Mouse (Mus musculus): ENCODE results near the gene Ncoa5.

Ncoa5 gene

DNA sequence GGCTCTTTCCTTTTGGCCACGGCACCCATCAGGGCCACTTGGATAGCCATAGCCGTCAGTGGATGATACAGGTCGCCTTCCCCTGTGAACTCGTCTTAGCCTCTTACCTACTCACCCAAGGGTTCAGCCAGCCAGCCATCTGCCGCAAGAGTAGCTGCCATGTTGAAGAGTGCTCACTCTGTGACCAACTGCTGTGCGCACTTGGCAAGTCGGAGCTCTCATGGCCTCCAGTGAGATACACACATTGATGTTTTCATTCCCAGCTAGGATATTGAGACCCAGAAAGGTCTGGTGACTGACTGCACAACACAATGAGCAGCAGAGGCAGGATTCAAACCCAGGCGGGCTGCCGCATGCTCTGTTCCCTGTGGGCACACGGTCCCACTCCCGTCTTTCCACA is 40.5 kb downstream of the Ncoa5 start:
- peak in 1 of 2 experiments; percentile 58 for DNase-seq

DNA sequence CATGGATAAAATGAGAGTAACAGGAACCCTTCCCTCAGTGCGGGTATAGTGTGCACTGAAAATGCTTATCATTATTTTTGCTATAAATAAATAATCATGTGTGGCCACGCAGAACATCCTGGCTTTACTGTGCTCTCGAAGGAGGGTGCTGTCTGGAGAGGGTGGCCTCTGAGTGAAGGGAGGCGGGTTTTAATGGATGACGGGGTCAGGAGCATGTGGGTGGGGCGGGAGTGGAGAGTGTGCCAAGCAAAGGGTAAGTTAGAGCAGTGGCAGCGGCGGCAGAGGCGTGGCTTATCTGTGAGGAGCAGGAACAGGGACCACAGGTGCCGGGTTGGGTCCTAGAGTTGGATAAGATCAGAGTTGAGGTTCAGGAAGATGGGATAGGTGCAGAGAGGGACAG is 42.9 kb downstream of the Ncoa5 start:
- peak in 1 of 2 experiments; percentile 16 for DNase-seq

DNA sequence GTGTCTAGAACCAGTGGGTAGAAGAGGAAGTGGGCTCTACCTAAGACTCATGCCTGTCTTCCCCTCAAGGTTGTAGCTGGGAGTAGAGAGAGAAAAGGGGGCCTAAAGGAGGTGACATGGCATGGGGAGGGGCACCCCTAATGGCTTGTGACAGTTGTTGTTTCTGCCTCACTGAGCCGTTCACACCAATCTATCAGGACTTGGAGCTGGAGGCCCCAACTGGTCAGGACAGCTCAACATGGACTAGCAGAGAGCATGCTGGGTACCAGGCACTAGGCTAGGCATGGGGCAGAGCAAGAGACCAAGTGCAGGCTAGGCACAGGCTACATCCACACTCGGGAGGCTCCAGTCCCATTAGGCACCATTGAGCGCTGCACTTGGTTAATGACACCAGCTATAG is 43.6 kb downstream of the Ncoa5 start:
- DNase-seq, result no peak

DNA sequence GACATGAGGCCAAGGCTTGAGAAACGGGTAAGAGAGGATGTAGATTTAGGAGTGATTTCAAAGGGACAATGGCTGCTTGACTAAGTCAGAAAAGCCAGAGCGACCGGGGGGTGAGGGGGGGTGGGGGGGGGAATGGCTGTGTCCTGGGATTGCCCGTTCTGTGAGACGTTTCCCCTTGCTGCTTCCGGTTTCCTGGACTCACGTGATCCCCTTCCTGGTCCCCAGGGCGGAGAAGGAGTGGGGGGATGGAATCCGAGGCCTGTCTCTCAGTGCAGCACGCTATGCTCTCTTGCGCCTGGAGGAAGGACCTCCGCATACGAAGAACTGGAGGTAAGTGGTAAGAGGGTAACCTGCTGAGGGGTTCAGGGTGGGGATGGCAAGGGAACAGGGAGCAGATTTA is 45.9 kb downstream of the Ncoa5 start:
- DNase-seq, result no peak

DNA sequence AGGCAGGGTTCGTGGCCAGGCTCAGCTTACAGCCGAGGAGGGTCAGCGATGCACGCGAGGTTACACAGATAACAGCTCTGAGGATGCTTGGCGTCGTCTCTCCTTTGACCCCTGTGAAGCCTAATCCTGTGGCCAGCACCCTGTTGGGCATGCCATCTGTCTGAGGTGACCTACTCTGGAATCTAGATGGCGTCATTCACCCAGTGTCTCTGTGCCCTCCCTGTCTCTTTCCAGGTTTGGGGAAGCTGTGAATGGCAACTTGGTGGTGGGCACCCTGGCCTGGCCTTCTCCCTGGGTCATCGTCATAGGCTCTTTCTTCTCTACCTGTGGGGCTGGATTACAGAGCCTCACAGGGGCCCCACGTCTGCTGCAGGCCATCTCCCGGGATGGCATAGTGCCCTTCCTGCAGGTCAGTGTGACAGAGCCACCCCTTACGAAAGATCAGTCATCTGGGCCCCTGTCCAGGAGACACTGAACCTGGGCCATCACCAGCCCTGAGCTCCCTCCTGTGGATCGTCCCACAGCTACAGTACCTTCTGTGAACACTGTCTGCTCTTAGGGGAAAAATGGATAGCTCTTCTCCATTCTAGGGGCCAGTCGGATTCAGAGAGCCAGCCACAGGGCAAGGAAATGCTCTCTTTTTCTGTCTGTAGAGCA is 48.2 kb downstream of the Ncoa5 start:
- peak; percentile 73 to 80 for DNase-seq

DNA sequence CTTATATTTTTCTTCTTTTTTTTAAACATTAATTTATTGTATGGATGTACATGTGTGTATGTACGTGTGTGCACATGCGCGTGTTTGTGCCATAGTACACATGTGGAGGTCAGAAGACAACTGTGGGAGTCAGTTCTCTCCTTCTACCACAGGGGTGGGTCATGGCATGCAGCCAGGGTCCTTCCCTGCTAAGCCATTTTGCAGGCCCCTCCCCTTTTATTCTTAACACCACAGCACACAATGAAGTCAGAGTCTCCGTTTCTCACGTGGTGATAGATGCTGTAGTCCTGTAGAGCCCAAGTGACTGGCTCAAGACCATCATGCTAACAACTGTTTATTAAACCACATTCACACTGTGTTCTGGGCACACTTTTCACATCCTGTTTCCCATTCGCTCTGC is 48.7 kb downstream of the Ncoa5 start:
- peak; percentile 63 to 65 for DNase-seq

DNA sequence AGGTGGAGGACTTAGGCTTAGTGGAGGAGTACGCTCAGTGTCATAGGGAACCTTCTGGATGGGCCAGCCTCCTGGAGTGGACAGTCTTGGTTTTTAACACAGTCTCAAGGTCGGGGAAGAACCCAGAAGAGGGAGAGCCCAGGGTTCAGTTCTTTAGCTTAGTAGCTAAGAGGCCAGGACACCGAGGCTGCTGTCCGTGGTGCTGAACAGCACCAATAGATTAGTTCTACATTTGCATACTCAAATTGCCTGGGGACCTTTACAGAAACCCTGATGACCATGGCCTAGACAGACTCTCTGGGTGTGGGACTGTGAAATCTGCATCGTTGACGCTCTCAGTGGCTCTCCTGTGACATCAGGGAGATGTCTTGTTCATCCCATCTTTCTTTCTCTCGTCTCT is 54.9 kb downstream of the Ncoa5 start:
- DNase-seq, result peak in 1 of 2 experiments; percentile 41

DNA sequence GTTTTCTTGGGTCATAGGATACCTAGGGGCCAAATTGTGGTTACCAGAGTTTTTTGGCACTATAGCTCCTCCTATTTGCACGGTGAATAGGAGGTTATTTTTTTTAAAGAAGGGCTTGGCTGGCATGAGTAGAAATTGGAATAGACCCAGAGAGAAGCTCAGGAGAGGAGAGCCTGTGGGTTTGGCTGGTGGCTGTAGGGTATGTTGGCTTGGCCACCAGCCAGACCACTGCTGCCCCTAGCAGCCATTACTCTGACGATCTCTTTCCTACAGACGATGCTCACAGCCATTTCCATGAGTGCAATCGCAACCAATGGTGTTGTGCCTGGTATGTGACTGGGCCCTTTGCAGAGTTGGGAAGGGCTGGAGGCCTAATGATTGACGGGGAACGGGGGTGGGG is 59.1 kb downstream of the Ncoa5 start:
- DNase-seq, result peak; percentile 71 to 84

DNA sequence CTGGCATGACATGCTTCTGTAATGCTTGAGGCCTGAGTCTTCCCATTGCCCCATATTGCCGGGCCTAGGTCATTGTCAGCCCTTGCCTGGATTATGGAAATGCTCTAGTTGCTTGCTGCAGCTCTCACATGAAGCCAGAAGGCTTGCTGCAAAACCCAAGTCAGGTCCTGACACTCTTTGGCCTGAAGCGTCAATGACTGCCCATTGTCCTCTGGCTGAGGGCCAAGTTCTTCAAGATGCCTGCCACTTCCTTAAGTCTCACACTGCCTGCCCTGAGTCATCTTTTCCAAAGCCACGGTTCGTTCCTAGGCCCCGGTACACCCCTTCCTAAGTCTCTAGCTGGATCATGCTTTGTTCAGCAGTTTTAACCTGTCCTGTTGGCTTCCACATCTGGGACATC is 62.0 kb downstream of the Ncoa5 start:
- DNase-seq, result no peak

DNA sequence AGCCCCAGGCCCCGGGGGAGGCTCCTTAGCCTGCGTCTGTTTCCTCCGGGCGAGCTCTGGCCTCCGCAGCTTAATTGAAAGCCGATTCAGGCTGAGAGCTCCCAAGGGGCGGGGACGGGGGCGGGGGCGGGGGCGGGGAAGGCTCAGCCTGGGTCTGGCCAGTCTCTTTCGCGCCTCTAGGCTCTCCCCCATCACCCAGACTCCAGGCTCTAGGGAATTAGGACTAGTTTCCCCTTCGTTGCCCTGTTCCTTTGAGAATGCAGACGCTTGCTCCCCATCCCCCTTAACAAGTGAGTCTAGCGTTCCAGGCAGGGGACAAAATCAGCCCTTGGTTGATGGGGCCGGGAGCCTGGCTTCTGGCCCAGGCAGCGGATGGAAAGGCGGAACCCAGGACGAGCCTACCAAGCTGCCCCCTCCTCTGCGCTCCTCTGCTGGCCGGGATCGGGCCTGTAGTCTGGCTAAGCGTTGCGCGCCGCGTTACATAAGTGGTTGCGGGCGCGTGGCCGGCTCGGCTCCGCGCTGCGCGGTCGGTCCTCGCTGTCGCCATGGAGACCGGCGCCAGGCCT is 64.0 kb downstream of the Ncoa5 start:
- peak; percentile 87 to 91 for DNase-seq

DNA sequence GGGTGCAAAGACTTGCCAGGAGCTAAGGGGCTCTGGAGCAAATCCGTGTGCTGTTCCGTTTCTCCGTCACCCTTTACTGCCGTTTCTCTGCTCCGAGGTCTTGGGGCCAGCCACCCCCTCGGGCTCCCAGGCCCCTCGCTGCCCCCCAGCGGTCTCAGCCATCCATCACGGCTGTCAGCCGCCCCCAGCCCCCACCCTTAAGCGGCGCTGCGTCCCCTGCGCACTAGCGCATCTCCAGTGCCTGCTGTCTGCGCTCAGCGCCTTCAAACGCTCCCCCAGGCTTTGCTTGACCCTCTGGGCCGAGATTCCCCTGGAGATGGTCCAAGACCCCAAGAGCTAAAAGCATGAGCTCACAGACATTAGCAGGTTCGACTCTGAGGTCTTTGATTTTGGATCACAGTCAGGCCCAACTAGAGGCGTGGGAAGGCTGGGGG is 65.3 kb downstream of the Ncoa5 start:
- DNase-seq, result peak; percentile 71 to 73

DNA sequence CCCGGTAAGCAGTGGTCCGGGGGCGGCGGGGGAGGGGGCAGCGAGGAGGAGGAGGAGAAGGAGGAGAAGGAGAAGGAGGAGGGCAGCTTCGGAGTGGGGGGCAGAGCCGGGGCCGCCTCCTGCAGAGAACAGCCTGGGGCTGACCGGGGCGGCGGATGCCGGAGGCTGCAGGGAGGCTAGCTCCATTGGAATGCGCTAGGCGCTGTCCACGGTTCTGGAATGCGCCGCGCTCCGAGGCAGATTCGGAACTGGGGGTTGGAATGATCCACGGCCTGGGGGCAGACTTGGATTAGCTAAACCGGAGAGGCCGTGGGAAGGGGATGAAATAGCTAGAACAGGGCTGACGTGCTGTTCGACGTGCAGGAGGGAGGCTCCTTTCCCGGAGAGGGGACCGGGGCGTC is 66.2 kb downstream of the Ncoa5 start:
- peak; percentile 69 to 71 for DNase-seq

DNA sequence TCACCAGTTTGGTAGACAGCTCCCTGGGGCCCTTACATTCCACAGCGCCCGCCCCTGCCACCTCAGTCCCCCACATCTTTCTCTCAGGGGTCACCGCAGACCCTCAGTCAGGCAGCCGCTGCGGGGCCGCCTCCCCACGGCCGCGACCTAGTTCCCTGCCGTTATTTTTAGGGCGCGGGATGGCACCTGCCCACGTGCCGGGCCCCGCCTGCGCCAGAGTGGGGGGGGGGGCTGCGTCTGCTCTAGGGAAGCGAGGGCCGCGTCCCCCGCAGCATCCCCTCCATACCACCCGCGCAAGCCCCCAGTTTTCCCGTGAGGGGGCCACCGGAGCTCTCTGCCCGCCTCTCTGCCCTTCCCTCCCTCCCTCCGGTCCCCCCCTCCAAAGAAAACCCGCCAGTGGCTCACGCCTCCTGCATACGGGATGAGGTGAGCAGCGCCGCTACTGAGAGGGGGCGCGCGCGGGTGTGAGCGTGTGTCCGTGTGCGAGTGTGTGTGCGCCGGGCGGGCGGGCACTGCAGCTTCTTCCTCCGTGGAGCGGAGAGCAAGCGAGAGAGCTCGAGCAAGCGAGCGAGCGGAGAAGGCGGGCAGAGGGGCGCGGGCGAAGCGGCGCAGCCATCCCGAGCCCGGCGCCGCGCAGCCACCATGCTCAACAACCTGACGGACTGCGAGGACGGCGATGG is 66.8 kb downstream of the Ncoa5 start:
- DNase-seq, result peak; percentile 86 to 87

DNA sequence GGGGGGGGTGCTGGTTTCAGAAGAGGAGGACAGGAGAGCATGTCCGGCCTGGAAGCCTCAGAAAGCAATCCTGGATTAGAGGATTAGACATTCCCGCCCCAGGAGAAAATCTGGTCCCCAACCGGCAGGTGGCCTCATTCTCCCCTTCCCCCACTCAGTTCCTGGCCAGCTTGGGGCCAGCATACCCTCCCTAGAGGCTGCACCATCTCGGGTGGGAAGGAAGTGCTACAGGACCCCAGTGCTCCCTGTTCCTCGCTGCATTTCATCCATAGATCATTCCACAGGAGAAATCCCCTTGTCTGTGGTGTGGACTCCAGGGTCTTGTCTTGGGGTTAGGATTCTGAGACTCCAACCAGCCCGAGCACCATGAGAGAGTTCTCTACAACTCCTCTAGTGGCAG is 67.5 kb downstream of the Ncoa5 start:
- DNase-seq, result peak in 1 of 2 experiments; percentile 43

DNA sequence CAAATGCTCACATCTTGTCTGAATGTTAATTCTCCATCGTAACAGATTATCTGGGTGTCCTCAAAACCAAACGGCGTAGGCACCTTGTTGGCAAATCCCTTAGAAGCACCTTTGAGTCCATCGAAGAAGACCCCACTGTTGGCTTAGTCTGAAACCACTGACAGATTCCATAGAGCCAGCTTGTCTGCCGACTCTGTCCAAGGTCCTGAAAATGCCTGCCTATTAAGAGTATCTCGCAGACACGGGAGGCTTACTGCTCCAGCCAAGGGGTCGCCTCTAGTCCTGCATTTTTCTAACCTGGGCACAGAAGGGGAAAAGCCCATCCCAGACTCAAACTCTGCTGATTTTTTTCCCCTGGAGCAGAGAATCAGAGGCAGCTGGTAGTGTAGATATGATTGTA is 68.3 kb downstream of the Ncoa5 start:
- no peak for DNase-seq

DNA sequence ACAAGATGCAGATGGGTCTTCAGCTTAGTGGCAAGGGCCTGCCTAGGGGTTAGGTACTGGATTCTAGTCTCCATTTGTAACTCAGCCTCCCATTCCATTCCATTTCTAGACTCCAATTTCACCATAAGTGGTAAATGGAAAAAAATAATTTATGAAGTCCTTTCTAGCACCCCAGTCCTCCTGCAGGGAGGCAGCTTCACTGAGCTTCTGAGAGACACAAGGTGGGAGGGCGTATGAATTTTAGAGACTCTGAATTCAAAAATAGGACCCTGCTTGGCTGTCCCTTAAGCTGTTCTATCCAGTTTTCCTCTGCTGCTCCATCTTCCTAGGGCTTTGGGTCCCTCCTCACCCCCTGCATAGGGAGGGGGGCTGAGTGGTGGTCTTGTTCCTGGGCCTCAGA is 69.7 kb downstream of the Ncoa5 start:
- no peak for DNase-seq

DNA sequence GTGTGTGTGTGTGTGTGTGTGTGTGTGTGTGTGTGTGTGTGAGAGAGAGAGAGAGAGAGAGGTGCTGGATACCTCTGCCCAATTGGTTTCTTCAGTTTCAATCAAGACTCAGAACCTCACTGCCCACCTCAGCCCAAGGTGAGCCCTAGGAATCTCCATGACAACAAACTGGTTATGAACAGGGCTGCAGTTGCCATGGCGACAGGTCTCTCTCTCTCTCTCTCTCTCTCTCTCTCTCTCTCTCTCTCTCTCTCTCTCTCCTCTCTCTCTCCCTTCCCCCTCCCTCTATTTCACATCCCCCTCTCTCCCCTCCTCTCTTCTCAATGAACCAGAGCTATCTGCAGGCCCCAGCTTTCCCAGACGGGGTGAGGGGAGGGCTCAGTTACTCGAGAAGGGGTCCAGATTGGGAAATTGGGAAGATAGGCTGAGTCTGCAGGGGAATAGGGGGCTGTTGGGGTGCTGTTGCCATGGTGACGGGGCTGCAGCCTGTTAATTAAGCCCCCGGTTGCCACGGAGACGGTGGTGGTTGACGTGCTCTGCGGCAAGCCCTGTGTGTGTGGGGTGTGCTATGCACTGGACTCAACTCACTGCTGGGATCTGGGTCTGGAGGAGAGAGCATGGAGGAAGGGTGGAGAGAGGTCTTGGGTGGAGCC is 70.3 kb downstream of the Ncoa5 start:
- peak; percentile 75 to 78 for DNase-seq

DNA sequence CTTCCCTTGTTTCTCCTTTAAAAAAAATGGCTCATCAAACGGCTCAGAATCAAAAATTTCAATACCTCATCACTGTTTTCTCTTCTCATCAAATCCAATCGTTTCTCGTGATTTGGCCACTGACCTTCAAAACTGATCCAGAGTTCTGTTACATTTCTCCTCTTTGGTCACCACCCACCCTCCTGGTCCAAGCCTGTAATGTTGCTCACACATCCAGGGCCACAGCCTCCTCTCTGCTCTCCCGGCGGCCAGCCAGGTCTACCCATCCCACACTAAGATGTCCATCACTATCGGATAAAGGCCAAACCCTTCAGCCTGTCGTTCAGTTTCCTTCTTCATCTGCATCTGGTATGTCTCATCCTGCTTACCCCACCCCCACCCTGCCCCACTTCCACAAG is 72.5 kb downstream of the Ncoa5 start:
- DNase-seq, result no peak

DNA sequence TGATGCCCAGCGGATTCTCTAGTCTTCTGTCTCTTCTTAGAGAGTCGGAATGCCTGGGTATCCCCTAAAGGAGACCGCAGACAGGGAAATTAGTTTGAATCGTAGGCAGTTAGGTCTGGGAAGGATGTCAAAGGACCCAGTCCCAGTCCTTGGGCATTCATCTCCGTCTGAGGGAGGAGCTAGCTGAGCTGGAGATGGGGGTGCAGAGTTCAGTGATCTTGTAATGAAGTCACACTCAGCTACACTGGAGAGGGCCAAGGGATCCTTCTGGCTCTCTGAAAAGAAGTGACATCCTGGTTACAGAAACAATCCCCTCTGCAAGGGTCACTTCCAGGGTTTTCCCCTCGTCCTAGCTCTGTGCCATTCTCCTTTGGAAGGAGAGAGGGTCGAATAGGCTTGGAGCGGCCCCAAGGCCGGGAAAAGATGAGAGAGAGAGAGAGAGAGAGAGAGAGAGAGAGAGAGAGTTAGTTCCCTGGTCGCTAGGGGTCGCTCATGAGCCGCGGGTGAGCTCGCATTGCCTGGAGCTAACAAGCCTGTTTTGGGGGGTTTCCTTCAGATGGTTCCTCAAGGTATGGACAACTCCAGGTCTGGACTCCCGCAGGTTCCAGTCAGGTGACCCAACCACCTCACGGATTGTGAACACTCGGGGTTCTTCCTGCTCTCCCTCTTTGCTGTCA is 73.0 kb downstream of the Ncoa5 start:
- DNase-seq, result peak; percentile 93 to 95

DNA sequence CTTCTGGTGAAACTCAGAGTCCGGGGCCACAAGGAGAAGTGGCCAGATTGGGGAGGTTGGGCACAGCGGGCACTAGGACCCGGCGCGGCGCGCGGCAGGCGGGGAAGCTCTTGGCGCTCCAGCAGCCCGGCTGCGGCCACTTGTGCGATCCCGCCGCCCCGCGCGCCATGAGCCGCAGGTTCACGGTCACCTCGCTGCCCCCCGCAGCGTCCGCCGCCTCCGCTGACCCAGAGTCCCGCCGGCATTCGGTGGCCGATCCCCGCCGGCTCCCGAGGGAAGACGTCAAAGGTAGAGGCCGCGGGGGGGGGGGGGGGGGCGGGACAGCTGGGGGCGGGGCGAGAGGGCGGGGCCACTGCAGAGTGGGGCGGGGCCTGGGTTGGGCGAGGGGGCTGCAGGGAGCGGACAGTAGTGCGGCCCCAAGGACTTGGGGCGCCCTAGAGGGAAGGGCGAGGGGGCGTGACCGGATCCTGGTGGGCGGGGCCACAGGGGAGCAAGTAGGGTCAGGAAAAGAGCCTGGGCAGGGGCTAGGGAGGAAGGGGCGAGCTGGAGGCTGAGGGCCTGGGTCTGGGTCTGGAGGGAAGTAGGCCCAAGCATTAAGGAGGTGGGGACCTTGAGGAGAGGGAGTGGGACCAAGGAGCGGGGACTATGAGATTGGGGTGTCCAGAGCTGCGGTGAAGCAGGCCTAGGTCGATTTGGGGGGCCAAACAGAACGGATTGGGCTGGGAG is 73.8 kb downstream of the Ncoa5 start, which contains the start of gene Slc12a5:
TSS of gene Slc12a5 (plus strand) at position 87 of the 726 bp plus-strand sequence.
- DNase-seq, result peak; percentile 83 to 85

DNA sequence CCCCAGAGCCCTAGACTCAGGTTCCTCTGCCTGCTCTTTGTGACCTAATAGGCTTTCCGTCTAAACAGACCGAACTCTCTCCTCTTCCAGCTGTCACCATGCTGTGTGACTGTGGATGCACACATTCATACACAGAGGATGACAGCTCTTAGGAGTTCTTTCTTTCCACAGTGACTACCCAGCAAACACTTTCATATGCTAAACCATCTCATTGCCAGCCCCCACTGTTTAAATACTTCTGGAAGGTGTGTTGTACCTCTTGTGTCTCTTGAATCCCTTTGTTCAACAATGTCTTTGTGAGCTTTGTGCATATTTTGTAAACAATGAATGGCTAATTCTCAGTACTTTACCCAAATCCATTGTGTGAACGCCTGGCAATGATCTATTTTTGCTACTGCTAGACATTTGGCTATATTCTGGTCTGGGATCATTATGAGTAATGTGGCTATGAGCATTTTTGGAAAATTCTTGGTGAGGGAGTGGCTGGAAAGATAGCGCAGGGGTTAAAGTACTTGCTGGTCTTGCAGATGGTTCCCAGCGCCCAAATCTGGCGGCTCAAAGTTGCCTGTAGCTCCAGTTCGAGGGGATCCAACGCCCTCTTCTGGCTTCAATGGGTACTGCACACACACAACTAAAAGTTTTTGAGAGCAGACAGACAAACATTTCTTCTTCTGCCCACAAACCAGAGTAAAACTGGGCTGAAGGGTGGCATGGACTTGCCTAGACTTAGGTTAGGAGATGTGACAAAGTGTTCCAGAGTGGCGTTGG is 76.9 kb downstream of the Ncoa5 start:
- DNase-seq, result no peak

DNA sequence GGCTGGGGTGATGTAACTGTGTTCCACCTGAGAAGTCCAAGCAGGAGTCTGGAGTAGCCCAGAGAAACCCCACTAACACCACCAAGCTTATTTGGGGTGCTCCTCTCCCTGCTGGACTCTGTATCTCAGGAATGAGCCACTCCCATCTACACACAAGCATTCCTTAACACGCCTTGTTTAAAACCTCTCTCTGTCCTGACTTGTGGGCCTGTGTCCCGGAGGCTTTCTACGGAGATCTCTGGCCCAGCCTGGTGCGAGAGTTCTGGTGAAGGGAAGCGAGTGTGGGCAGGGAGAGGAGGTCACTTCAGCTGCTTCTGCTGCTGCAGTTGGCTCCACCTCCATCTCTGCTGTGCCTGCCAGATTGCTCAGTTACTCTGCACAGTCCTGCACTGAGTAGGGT is 78.5 kb downstream of the Ncoa5 start:
- no peak for DNase-seq
